Mouse (Mus musculus) hindbrain, embryonic 11.5 days (tissue): ENCODE results near the gene Atp2a2. TPM values are rescaled to one million over a fixed set of nuclear protein-coding genes. Genes with fewer than 3 reads are reported as not detected.

ENCODE experiments used
- ATAC-seq: fragments of 200-750 bp; cut with Nextera tagmentation; 2 replicates; pipeline ENCODE4 v1.8.0; 2017; ENCODE audit warnings: mild to moderate bottlenecking, moderate TSS enrichment, moderate library complexity; ENCODE audit not compliant: low FRiP score
- DNase-seq: peaks from one replicate; pipeline ENCODE4 v3.0.0-alpha.2; 2015; ENCODE audit warnings: low spot score
- H3K27ac ChIP-seq: fragments of 300-500 bp; sonication (generic); 2 replicates; pipeline ENCODE4 v1.5.1; 2014; ENCODE audit warnings: mild to moderate bottlenecking, low read depth, low read length
- H3K27me3 ChIP-seq: fragments of 300-500 bp; sonication (generic); 2 replicates; pipeline ENCODE4 v1.6.1; 2014; ENCODE audit warnings: mild to moderate bottlenecking, low read length, moderate library complexity, mixed read lengths; ENCODE audit not compliant: control insufficient read depth, insufficient read depth
- H3K36me3 ChIP-seq: fragments of 300-500 bp; sonication (generic); 2 replicates; pipeline ENCODE4 v1.6.1; 2014; ENCODE audit warnings: mild to moderate bottlenecking, low read length, moderate library complexity, mixed read lengths; ENCODE audit not compliant: control insufficient read depth, insufficient read depth
- H3K4me1 ChIP-seq: fragments of 300-500 bp; sonication (generic); replicated peaks from 2 replicates; pipeline ENCODE4 v1.6.1; 2014; ENCODE audit warnings: low read length, mixed read lengths; ENCODE audit not compliant: control insufficient read depth, insufficient read depth
- H3K4me2 ChIP-seq: fragments of 300-500 bp; sonication (generic); replicated peaks from 2 replicates; pipeline ENCODE4 v1.6.1; 2014; ENCODE audit warnings: mild to moderate bottlenecking, low read depth, low read length
- H3K4me3 ChIP-seq: fragments of 300-500 bp; sonication (generic); 2 replicates; pipeline ENCODE4 v1.5.1; 2014; ENCODE audit warnings: low read depth, low read length
- H3K9ac ChIP-seq: fragments of 300-500 bp; sonication (generic); 2 replicates; pipeline ENCODE4 v1.6.1; 2014; ENCODE audit warnings: low read depth, low read length
- H3K9me3 ChIP-seq: fragments of 300-500 bp; sonication (generic); 2 replicates; pipeline ENCODE4 v1.6.1; 2016; ENCODE audit warnings: low read length; ENCODE audit not compliant: control insufficient read depth
- WGBS: fragments of 180-500 bp; shearing (Covaris S2); extraction: QIAGEN DNeasy Blood & Tissue Kit; methylation state at CpG from one replicate; pipeline ENCODE4 v1.1.7; 2014; 5-methylcytosine and 5-hydroxymethylcytosine counted together
- polyA plus RNA-seq: library from polyadenylated mRNA; unstranded; fragments of >200 nt; fragmentation: Nextera tagmentation; extraction: Ambion mirVana; gene quantifications from 2 replicates; pipeline ENCODE4 v1.2.1, GENCODE M21; 2014

The Atp2a2 gene
- polyA plus RNA-seq, 1 experiment from 2014 or later: 50.2 TPM

DNA sequence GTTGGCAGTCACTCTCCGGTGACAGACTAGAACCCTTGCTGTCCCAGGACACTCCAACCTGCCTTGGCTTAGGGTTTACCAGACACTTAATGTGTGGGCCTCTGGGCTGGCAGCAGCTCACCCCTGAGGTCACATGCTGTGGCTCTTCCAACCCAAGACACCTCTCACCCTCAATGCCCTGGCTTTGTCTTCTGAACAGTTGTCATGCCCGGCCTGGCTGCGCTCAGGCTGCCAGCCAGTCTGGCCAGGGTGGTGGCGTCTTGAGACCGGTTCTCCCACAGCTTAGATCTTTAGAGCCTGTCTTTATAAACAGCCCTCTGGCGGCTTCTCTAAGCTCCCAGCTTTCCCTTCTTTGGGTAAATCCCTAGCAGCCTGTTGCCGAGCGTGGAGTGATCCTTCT lies 54.2 kb downstream of the Atp2a2 start:
- H3K27ac ChIP-seq: no peak overlapping the region
- DNase-seq (no peak), ATAC-seq (no peak)
- no peaks in the 10 kb centered on the region for H3K27me3 ChIP-seq
- H3K4me3 ChIP-seq: no peak overlapping the region
- H3K9ac ChIP-seq: no peak overlapping the region
- no peaks in the 10 kb centered on the region for H3K9me3 ChIP-seq
- no peak overlapping the region for H3K4me2 ChIP-seq
- H3K4me1 ChIP-seq: no peaks in the 10 kb centered on the region
- WGBS: 96% methylated on average over 8 of the region's 8 CpGs
- H3K36me3 ChIP-seq: 0 out of 2 replicates have a peak, but pooled peaks cover 3% of the 10 kb centered on the region

DNA sequence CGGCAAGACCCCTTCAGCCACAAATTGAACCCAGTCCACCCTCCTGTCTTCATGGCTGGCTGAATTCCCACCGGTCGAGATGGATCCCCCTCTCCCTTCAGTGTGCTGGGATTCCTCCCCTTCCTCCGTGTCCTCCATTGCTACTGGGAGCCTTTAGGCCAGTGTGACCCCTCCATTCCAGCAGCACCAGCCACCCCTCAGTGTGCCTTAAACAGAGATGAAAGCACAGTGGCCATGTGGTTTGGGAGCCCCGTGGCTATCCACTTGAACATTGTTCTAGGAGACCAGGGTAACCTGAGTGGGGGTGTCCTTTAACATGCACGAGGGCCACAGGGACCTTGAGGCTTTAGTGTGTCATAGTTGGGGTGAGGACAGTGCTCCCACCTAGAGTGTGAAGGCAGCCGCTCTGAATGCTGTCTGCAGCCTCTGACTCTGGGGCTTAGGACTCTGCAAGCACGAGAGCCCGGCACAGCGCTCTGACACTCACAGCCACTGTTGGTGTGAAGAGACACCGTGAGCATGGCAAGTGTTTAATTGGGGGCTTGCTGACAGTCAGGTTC lies 56.9 kb downstream of the Atp2a2 start:
- DNase-seq: no peak
- Histone ChIP-seq H3K4me2 (no peak overlapping the region), H3K27me3 (no peaks in the 10 kb centered on the region), H3K4me3 (no peak overlapping the region), H3K4me1 (no peaks in the 10 kb centered on the region), H3K9me3 (no peaks in the 10 kb centered on the region), H3K36me3 (peaks cover 18% of the 10 kb centered on the region), H3K27ac (no peak overlapping the region), H3K9ac (no peak overlapping the region)
- no peak for ATAC-seq
- 87% methylated on average over 11 of the region's 11 CpGs for WGBS

DNA sequence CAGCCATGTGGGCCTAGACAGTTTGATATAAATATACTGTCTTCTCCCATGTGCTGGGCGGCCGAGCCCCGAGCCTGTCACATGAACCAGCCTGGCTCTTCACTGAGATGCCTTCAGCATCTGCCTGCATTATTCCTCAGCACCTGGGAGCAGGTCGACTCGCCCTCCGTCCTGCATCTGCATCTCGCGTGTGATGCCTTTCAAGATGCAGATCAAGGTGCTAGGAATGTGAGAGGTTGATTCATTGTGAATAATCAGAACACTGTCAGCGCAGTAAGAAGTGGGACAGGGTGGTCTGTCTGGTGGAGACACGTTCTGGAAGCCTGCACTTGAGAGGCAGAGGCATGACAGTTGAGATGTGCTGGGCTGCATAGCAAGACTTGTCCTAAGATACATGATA lies 57.5 kb downstream of the Atp2a2 start:
- ATAC-seq: no peak
- Histone ChIP-seq H3K4me3 (no peak overlapping the region), H3K36me3 (peaks cover 18% of the 10 kb centered on the region), H3K4me2 (no peak overlapping the region), H3K9me3 (no peaks in the 10 kb centered on the region), H3K4me1 (no peaks in the 10 kb centered on the region), H3K27ac (no peak overlapping the region), H3K27me3 (no peaks in the 10 kb centered on the region), H3K9ac (no peak overlapping the region)
- 93% methylated on average over 10 of the region's 10 CpGs for WGBS
- DNase-seq: no peak

DNA sequence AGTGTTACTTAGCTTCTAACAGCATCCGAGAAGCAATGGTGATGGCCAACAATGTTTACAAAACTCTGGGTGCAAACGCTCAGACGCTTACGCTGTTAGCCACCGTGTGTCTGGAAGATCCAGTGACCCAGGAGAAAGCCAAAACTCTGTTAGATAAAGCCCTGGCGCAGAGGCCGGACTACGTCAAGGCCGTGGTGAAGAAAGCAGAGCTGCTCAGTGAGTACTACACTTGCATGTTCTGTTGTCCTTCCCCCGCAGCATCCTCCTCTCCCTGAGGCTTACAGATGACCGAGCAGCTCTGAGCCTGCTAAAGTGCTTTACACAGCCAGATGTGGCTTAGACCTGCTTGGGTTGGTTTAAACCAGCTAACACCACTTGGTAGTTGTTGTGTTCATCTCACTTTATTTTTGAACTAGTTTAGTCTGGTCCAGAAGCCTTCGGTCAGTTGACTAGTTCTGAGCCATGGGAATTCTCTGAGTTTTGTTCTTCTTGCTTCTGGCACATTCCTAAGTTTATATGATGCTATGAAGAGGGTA lies 61.9 kb downstream of the Atp2a2 start:
- DNase-seq (no peak), ATAC-seq (no peak)
- Histone ChIP-seq H3K27ac (no peak overlapping the region), H3K9ac (no peak overlapping the region), H3K36me3 (peaks cover 32% of the 10 kb centered on the region), H3K9me3 (no peaks in the 10 kb centered on the region), H3K4me2 (no peak overlapping the region), H3K4me1 (no peaks in the 10 kb centered on the region), H3K27me3 (no peaks in the 10 kb centered on the region), H3K4me3 (no peak overlapping the region)
- WGBS: 95% methylated on average over 12 of the region's 12 CpGs

DNA sequence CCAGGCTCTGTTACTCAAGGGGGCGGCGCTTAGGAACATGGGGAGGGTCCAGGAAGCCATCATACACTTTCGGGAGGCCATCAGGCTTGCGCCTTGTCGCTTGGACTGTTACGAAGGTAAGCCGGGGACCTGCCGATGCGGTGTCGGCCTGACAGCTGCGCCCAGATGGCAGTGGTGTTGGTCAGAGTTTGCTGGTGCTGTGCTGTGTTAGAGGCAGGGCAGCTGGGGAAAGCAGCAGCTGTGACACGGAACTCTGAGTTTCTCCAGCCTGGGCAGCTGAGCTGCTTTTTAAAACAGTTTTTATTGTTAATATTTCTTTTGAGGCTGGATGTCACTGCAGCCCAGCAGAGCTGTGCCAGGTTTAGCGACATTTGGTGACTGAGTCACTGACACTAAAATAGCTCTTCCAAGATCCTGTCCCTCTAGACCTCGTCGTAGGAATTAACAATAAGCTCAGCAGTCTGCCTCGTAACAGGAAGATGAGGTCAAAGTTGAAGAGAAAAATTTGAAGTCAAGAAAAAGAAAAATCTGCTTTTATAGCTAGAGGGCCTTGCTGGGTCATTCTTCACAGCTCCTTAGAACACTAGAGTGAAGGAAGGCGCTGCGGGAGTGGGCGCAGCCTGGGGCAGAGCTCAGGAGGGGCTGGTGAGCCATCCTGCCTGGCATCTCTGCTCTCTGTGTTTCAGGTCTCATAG lies 62.5 kb downstream of the Atp2a2 start:
- Histone ChIP-seq H3K4me3 (no peak overlapping the region), H3K27ac (no peak overlapping the region), H3K4me2 (no peak overlapping the region), H3K36me3 (peaks cover 31% of the 10 kb centered on the region), H3K9me3 (no peaks in the 10 kb centered on the region), H3K27me3 (no peaks in the 10 kb centered on the region), H3K9ac (no peak overlapping the region), H3K4me1 (no peaks in the 10 kb centered on the region)
- WGBS: 91% methylated on average over 19 of the region's 19 CpGs
- ATAC-seq: no peak
- no peak for DNase-seq

DNA sequence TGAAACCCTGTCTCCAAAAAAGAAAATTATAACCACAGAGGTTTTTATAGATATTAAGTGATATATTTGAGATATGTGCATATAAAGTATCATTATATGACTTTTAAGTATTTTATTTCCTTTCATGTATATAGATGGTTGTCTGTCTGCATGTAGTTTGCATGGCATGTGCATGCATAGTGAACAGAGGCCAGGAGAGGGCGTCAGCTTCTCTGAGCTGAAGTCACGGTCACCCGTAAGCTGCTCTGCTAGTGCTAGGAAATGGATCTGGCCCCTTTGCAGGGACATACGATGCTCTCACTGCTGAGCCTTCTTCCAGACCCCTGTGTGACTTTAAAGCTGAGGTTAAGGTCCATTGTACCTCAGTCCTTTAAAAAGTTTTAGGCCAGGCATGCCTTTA lies 67.5 kb downstream of the Atp2a2 start:
- no peak for DNase-seq

DNA sequence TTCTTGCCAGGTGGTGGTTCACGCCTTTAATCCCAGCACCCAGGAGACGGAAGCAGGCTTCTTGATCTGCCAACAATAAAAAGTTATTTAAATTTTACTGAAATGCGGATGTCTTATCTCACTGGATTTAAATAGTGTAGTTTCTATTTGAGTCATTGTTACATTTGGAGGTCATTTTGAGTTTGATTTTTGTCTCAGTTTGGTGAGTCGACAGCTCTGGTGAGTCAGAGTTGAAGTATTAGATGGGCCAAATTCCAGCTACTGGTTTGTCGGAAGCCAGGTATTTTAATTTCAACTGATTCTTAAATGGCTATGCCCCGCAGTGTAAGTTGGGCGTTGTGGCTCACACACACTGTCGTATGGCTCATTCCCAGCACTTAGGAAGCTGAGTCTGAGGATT lies 70.8 kb downstream of the Atp2a2 start:
- ATAC-seq: no peak
- Histone ChIP-seq H3K27ac (no peak overlapping the region), H3K4me2 (no peak overlapping the region), H3K9ac (no peak overlapping the region), H3K4me1 (no peaks in the 10 kb centered on the region), H3K36me3 (peaks cover 18% of the 10 kb centered on the region), H3K4me3 (no peak overlapping the region), H3K9me3 (no peaks in the 10 kb centered on the region), H3K27me3 (no peaks in the 10 kb centered on the region)
- 97% methylated on average over 8 of the region's 8 CpGs for whole genome bisulfite sequencing
- no peak for DNase-seq

More for the DNA sequence above, 67.5 kb downstream of the Atp2a2 start:
- ATAC-seq: no peak
- H3K9ac ChIP-seq: no peak overlapping the region
- no peak overlapping the region for H3K4me3 ChIP-seq
- no peak overlapping the region for H3K4me2 ChIP-seq
- no peaks in the 10 kb centered on the region for H3K27me3 ChIP-seq
- H3K9me3 ChIP-seq: no peaks in the 10 kb centered on the region
- H3K36me3 ChIP-seq: peaks cover 24% of the 10 kb centered on the region
- no peak overlapping the region for H3K27ac ChIP-seq
- 84% methylated on average over 4 of the region's 4 CpGs for WGBS
- H3K4me1 ChIP-seq: no peaks in the 10 kb centered on the region

DNA sequence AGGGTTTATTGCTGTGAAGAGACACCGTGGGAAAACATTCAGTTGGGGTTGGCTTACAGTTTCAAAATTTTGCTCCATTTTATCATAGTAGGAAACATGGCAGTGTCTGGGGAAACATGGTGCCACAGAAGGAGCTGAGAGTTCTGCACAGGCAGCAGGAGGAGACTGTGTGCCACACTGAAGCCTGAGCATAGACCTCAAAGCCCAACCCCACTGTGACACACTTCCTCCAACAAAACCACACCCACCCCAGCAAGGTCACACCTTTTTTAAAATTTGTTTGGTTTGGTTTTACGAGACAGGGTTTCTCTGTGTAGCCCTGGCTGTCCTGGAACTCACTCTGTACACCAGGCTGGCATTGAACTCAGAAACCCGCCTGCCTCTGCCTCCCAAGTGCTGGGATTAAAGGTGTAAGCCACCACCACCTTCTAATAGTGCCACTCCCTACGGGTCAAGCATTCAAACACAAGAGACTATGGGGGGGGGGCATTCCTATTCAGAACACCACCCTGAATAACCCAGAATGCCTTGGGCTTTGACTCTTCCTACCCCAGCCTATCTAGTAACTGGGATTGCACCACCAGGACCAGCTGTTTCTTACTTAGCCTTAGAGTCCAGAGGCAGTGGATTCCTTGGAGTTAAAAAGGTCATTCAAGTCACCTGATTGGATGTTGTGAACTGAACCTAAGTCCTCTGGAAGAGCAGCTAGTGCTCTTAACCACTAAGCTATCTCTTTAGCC lies 71.8 kb downstream of the Atp2a2 start:
- Histone ChIP-seq H3K9ac (no peak overlapping the region), H3K27ac (no peak overlapping the region), H3K9me3 (no peaks in the 10 kb centered on the region), H3K27me3 (no peaks in the 10 kb centered on the region), H3K36me3 (peaks cover 13% of the 10 kb centered on the region), H3K4me1 (no peaks in the 10 kb centered on the region), H3K4me2 (no peak overlapping the region), H3K4me3 (no peak overlapping the region)
- no peak for DNase-seq
- ATAC-seq: no peak
- WGBS: 92% methylated on average over 4 of the region's 4 CpGs
